Mouse (Mus musculus) inflammation-experienced regulatory T-cells, adult 6 months (primary cell): ENCODE results near the gene Sumo1. TPM values are rescaled to one million over a fixed set of nuclear protein-coding genes. Genes with fewer than 3 reads are reported as not detected.
A peak's percentile ranks its signal among the peaks of the same experiment; 100 is the strongest.

Experiments
- ATAC-seq: one replicate; pipeline ENCODE4 v1.8.0; 2017
- polyA plus RNA-seq, 3 experiments: library from polyadenylated mRNA; unstranded; fragments of 100-300 nt; shearing (Covaris generic); gene quantifications; one replicate each; pipeline ENCODE4 v1.2.1; 2017

Gene Sumo1
- polyA plus RNA-seq, 3 experiments from 2014 or later, result 529 to 560 (median 532) TPM

- no peak for ATAC-seq
Observed at GRCm38 (mm10) chr1:59592359-59592758, 78.3 kb downstream of the Sumo1 start.

DNA sequence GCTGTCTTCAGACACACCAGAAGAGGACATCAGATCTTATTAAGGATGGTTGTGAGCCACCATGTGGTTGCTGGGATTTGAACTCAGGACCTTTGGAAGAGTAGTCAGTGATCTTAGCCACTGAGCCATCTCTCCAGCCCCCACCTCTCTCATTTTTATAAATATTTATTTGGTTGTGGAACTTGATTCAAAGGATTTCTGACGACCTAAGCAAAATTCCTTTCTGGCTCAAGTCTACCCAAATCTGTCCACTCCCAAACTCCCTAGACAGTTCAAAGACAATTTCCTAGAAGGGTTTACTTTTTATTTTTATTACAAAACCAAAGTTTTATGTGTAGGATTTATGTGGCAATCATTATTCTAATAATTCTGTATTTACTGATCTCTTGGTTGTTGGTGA lies 81.4 kb downstream of the Sumo1 start:
- no peak for ATAC-seq

DNA sequence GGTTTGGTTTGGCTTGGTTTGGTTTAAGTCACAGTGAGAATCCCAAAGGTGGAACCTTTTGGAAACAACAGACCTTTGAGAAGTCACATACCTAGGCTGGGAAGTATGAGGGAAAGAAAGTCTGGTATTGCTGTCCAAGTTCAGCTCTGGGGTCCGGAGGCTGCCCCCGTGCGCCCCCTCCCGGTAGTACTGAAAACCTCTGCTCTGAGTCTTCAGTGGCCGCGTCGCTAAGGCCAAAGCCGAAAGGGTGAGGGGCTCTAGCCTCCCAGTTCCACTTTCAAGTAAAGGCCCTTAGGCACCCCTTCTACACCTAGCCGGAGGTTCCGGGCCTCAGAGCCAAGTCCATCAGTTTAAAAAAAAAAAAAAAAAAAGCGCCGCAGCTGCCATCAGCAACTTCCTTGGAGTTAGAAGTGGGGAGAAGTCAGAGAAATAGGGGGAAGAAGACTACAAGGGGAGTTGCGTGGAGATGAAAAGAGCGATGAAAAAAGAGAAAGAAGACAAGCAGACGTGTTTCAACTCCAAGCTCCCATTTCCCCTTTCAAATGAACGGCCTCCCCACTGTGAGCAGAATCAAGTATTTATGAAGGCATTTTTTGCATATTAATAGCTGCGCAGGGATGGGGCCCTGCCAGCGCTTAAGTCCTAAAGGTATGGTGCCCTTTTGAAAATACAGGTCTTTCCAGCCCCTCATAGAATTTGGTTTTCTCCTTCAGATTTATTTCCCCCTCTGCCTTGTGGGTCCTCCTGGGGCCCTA lies 85.8 kb downstream of the Sumo1 start:
- ATAC-seq, result peak; percentile 80

GRCm38 (mm10) chr1:59580880-59581279 lies 89.8 kb downstream of the Sumo1 start:
- ATAC-seq, result no peak

- no peak for ATAC-seq
Observed at GRCm38 (mm10) chr1:59580131-59580751, 90.4 kb downstream of the Sumo1 start.

GRCm38 (mm10) chr1:59579327-59579726 lies 91.3 kb downstream of the Sumo1 start:
- no peak for ATAC-seq

DNA sequence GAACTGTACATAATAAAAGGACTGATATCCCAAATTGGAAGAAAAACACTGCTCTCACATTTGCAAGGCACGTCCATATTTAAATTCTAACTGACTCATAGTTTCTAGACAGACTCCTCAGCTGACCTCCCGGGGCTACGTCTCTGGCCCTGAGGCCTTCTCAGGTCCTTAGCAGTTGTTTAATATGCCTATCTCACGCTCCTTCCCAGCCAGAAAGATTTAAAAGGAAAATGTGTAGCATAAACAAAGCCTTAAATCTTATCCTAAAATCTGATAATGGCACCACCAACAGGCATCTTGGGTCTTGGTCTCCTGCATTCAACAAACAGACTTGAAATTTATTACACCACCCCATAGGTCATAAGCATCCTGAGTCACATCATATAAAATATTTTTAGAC lies 91.9 kb downstream of the Sumo1 start:
- ATAC-seq, result no peak

DNA sequence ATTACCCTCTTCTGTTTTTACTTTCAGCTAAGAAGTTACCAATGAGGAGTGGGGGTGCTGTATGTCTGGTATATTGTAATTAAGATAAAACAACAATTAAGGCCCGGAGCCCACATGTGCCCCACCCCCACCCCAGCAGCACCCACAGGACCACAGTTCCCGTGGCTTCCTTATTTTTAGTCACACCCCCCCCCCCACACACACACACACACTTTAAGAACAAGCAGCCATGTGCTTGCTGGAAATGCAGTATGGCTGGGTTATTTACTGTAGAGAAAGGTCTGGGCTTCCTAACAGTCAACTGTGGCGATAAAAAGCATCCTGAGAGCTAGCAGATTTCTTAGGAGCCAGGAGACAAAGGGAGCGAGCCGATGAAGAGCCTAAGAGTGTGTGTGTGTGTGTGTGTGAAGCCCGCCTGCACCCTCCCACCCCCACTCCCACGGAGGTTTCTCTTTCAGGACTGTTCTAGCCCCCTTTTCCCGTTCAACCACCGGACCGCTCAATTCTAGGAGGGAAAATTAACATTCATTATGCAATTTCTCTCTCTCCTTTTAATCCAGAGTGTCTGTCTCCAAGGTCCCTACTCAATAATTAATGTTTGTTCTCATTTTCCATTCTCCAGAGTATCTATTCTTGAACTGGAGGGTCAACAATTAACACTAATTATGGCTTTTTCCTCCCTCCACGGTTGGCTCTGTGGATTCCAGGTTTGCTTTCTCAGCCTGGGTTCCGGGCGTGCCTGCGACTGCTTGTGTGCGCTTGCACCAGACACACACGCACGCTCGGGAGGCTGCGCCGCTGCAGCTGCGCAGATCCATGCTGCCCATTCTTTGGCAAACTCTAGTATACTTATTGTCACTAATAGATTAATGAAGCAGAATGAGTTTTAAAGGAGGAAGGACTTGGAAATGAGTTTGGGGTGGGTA lies 96.1 kb downstream of the Sumo1 start:
- no peak for ATAC-seq

DNA sequence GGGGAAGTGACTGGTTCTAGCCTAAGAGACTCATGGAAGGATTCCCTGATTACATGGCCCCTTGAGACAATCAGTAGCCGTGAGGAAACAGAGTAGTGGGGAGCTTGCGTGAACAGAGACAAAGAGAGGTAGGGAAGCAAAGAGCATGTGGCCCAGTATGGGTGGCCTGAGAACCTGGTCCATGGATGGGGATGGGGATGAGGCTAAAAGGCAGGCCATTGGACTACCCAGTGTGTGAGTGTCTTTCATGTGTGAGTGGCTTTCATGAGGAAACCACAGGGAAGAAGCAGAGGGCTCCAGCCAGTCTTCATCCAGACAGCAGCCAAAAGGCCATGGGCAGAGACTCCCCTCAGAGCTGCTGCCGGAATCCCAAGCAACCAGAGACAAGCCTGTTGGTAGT lies 96.8 kb downstream of the Sumo1 start:
- no peak for ATAC-seq

- ATAC-seq, result no peak
Observed at GRCm38 (mm10) chr1:59571502-59571901, 99.1 kb downstream of the Sumo1 start.

DNA sequence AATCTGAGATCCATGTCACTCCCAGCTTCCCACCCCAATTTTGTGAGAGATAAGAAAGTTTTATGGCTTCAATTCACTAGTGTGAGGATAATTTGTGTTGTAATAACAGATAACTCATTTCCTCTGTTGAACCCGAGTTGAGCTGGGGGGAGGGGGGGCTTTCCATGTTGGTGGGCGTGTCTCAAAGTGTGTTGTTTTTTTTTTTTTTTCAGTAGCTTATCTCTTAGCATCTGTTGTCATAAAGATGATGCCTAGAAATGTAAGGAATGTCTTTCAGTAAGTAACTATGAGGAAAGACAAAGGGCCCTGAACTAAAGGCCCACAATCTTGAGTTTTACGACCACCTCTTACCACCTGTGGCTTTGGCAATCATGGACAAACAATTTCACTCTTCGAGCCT lies 99.9 kb downstream of the Sumo1 start:
- ATAC-seq, result no peak

GRCm38 (mm10) chr1:59569301-59569700 lies 101.3 kb downstream of the Sumo1 start:
- ATAC-seq, result no peak

GRCm38 (mm10) chr1:59568283-59568682 lies 102.4 kb downstream of the Sumo1 start:
- ATAC-seq, result no peak

DNA sequence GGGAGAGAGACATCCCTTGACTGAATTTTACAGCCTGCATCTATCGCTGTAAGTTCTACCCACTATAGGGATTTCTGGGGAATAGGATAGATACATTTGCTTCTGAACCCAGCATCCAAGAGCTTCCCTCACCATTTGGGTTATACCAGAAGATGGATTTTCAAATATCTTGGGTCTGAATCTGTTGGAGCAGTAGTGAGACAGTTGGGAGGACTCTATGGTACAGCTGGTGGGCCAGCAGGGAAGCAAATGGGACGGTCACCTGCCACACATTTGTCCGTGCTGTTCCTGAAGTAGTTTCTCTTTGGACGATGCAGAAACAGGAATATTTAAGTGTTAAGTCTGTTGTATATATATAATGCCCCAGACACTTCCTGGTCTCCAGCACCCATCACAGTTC lies 103.1 kb downstream of the Sumo1 start:
- no peak for ATAC-seq

- no peak for ATAC-seq
Observed at GRCm38 (mm10) chr1:59566926-59567325, 103.7 kb downstream of the Sumo1 start.

DNA sequence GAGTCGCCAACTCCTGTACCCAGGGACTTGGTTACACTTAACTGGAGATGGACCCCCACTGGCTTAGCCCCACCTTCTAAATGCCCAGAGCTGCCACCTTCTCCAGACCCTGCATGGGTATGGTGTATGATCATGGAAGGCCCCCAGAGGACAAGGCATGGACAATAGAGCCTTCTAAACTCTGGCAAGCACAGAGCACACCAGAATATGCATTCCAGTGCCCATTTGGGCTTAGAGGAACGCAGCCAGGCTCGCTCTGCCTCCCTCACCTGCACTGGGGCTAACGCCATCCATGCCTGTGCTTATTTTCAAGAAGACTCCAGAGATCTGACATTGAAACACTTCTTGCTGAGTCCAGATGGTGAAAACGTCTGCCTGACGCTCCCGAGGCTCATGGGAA lies 104.4 kb downstream of the Sumo1 start:
- ATAC-seq, result no peak

GRCm38 (mm10) chr1:59565804-59566203 lies 104.8 kb downstream of the Sumo1 start:
- no peak for ATAC-seq

- no peak for ATAC-seq
Observed at GRCm38 (mm10) chr1:59563581-59563980, 107.1 kb downstream of the Sumo1 start.

- no peak for ATAC-seq
Observed at GRCm38 (mm10) chr1:59553708-59554107, 116.9 kb downstream of the Sumo1 start.

DNA sequence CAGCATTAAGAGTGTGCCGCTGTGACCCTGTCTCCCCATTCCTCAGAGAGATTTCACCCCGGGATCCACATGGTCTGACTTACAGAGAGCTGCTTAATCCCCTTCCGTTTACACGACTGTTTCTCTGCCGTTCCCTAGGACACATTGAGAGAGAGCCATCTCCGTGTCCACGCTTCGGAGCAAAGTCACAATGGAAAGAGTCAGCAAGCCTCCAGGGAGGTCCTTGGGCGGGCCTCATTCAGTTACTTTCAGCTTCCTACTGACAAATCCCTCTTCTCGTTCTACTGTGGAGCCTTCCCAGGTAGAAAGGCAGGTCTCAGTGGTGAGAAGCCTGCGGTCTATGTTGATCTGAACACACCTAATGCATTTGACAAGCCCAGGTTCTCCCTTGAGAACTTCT lies 119.6 kb downstream of the Sumo1 start:
- ATAC-seq, result no peak

DNA sequence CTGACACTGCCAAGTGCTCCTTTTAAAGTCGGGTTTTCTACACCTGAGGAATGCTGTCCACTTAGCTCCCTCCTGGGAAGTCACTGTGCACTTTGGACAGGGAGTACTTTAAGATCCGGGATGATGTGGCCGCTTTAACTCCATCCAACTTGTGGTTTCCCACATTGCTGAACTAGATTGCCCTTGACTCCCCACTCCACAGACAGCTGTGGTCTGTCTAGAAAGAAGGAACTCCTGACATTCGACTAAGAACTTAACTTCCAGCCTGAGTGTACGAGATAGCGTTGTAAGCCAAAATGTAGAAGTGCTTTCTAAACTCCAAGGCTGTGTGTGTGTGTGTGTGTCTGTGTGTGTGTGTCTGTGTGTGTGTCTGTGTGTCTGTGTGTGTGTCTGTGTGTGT lies 120.4 kb downstream of the Sumo1 start:
- no peak for ATAC-seq

- ATAC-seq, result no peak
Observed at GRCm38 (mm10) chr1:59549036-59549675, 121.5 kb downstream of the Sumo1 start.

GRCm38 (mm10) chr1:59548486-59548885 lies 122.1 kb downstream of the Sumo1 start:
- ATAC-seq, result no peak
